Comparison of ENCODE assay signal across 18 mouse cellular contexts in the genomic region with DNA sequence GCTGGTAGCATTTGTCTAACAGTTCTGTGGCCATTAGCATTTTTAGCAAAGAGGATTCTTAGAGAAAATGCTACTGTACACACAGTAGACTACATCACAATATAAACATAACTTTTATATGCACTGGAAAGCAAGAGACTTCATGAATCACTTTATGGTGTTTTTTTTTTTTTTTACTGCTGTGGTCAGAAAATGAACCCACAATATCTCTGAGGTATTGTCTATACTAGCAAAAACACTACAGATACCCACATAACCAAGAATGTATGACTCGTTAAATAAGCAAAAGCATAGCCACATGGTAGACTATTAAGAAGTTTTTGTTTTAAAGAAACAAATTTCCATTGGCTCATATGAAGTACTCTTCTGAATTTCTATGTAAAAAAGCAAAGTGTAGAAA.
"Had no signal": no experiment of that assay in that cellular context is flagged by ENCODE, and none has a peak within 500 bp of the region (broad histone marks: within the 10 kb centered on the region; RNA-seq: fewer than 3 reads in every experiment).

No protein-coding gene starts in this region.

- ATAC-seq: midbrain, embryonic 13.5 days; midbrain, embryonic 15.5 days had no signal

- H3K27me3 ChIP-seq: megakaryocyte, embryonic 14.5 days; midbrain, embryonic 13.5 days; midbrain, embryonic 15.5 days; neural tube, embryonic 13.5 days; neural tube, embryonic 15.5 days had no signal

- H3K4me3 ChIP-seq: megakaryocyte, embryonic 14.5 days; midbrain, embryonic 13.5 days; midbrain, embryonic 15.5 days; neural tube, embryonic 13.5 days; neural tube, embryonic 15.5 days had no signal

- H3K4me1 ChIP-seq: midbrain, embryonic 15.5 days had no signal

- DNase-seq: lung, adult 18-20 months; lung, embryonic 14.5 days; lung, postnatal 10 days; lung, postnatal 4 days; retina, postnatal 1 day; right cerebral cortex, adult 18-20 months; right cerebral cortex, postnatal 25 days; right cerebral cortex, postnatal 4 days; spleen, adult 18-20 months; thymus, adult 2 months; thymus, postnatal 25 days; thymus, postnatal 4 days had no signal

- H3K27ac ChIP-seq: midbrain, embryonic 13.5 days; midbrain, embryonic 15.5 days; neural tube, embryonic 13.5 days; neural tube, embryonic 15.5 days had no signal

- H3K36me3 ChIP-seq: midbrain, embryonic 13.5 days; midbrain, embryonic 15.5 days; neural tube, embryonic 13.5 days; neural tube, embryonic 15.5 days had no signal

- H3K9me3 ChIP-seq: megakaryocyte, embryonic 14.5 days; midbrain, embryonic 13.5 days; midbrain, embryonic 15.5 days; neural tube, embryonic 13.5 days; neural tube, embryonic 15.5 days had no signal

- H3K9ac ChIP-seq: lung, embryonic 14.5 days; midbrain, embryonic 13.5 days; midbrain, embryonic 15.5 days; neural tube, embryonic 13.5 days; neural tube, embryonic 15.5 days had no signal

- H3K4me2 ChIP-seq: lung, embryonic 14.5 days; midbrain, embryonic 11.5 days; midbrain, embryonic 13.5 days; midbrain, embryonic 15.5 days; neural tube, embryonic 13.5 days; neural tube, embryonic 15.5 days had no signal
